Mouse (Mus musculus) colon, adult 2 months (tissue): Measurements from ENCODE around the gene Ildr1. TPM values are rescaled to one million over a fixed set of nuclear protein-coding genes. Genes with fewer than 3 reads are reported as not detected.

Source experiments
- polyA plus RNA-seq: library from polyadenylated mRNA; depleted of rRNA; stranded (reverse); fragments of >200 nt; gene quantifications from 2 replicates; pipeline ENCODE4 v1.2.3, GENCODE M21; 2012; rRNA removed

The Ildr1 gene
- 175 and 200 TPM in 2 replicates for polyA plus RNA-seq

DNA sequence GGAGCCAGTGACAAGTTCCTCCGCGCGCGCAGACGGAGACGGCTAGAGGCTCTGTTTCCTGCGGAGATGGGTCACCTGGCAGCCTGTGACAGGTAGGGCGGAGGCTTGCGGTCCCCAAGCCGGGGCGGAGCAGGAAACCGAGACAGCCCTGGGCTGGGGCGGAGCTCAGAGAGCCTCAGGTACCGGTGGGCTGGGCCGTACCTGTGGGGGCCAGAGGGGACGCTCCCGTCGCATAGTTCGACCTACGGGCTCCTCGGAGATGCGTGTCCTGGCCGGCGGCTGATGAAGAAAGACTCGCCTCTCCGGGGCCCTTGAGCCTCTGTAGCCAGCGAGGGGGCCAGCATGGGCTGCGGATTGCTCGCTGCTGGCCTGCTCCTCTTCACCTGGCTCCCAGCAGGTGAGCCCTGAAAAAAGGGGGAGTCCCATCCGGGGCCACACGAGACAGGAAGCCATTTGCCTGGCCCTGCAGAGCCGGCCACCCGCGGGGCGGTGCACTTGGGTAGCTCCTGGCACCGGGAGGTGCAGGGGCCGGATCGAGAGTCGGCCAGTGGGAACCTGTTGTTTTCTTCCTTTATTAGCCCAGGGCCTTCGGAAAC, at the start of gene Ildr1:
Gene Ildr1 (plus strand): TSS at position 161 of the 596 bp plus-strand sequence.

DNA sequence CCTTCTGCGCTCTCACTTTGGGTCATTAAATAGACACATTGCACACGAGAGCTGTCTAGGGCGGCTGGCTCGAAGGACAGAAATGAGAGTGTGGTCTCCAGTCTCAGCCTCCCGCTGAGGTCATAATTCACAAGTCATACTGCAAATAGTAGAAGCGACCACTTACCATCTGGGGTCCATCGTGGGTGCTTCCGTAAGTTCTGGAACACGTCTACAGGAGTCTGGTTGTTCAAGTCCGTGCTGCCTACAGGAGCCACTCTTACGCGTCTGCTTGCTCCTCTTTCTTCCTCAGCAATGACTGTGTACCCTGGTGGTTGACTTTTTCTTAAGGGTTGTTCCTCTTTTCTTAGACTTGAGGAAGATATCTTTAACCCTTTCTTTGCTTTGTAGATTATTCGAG, 28.0 kb upstream of the Ildr1 start, which contains the start of gene Cd86:
Gene Cd86 (minus strand): TSS at position 300 of the 400 bp plus-strand sequence.

Other genes starting within 250 kb of the Ildr1 start
- gene Stfa3, start 238.6 kb upstream of the Ildr1 start, polyA plus RNA-seq, result not detected in 2 replicates
- gene Casr, start 131.8 kb upstream of the Ildr1 start, polyA plus RNA-seq, result 0.07 and 0.10 TPM in 2 replicates
- 0.52 and 0.78 TPM in 2 replicates for gene Cd86, start 27.9 kb upstream of the Ildr1 start, polyA plus RNA-seq
- 0.68 and 2.3 TPM in 2 replicates for gene Slc15a2, start 91.0 kb downstream of the Ildr1 start, polyA plus RNA-seq
- 0.23 and 0.71 TPM in 2 replicates for gene Iqcb1, start 134.4 kb downstream of the Ildr1 start, polyA plus RNA-seq
- gene Eaf2, start 181.0 kb downstream of the Ildr1 start, polyA plus RNA-seq, result 0.72 and 1.3 TPM in 2 replicates
- 67.1 and 97.2 TPM in 2 replicates for gene Golgb1, start 181.2 kb downstream of the Ildr1 start, polyA plus RNA-seq
- gene Hcls1, start 241.0 kb downstream of the Ildr1 start, polyA plus RNA-seq, result 6.3 and 6.4 TPM in 2 replicates